Mouse (Mus musculus) lung, embryonic 15.5 days (tissue): ENCODE measurements around the gene Tmem116. TPM values are rescaled to one million over a fixed set of nuclear protein-coding genes. Genes with fewer than 3 reads are reported as not detected.

Experiments used
- polyA plus RNA-seq: library from polyadenylated mRNA; unstranded; fragments of >200 nt; fragmentation: Nextera tagmentation; extraction: Ambion mirVana; gene quantifications from 2 replicates; pipeline ENCODE4 v1.2.1, GENCODE M21; 2015

Gene Tmem116
- polyA plus RNA-seq, 1 experiment from 2014 or later: 2.3 TPM

Other genes with a start within 250 kb of the Tmem116 start
- 563 and 602 TPM in 2 replicates for gene Rpl6, start 247.4 kb upstream of the Tmem116 start, polyA plus RNA-seq
- 4.4 and 4.7 TPM in 2 replicates for gene Hectd4, start 231.7 kb upstream of the Tmem116 start, polyA plus RNA-seq
- gene Trafd1, start 66.3 kb upstream of the Tmem116 start, polyA plus RNA-seq: 75.3 and 77.6 TPM in 2 replicates
- gene Naa25, start 54.0 kb upstream of the Tmem116 start, polyA plus RNA-seq: 38.0 and 39.4 TPM in 2 replicates
- gene Erp29, start 613 bp downstream of the Tmem116 start, polyA plus RNA-seq: 146 and 149 TPM in 2 replicates
- gene Adam1b, start 51.5 kb downstream of the Tmem116 start, polyA plus RNA-seq: not detected in 2 replicates
- 1.1 and 1.5 TPM in 2 replicates for gene Adam1a, start 93.6 kb downstream of the Tmem116 start, polyA plus RNA-seq
- gene Gm42878, start 93.6 kb downstream of the Tmem116 start, polyA plus RNA-seq: not detected in 2 replicates
- 48.2 and 49.2 TPM in 2 replicates for gene Mapkapk5, start 94.0 kb downstream of the Tmem116 start, polyA plus RNA-seq
- 319 and 330 TPM in 2 replicates for gene Aldh2, start 141.9 kb downstream of the Tmem116 start, polyA plus RNA-seq
- 2.5 and 2.9 TPM in 2 replicates for gene Acad12, start 167.0 kb downstream of the Tmem116 start, polyA plus RNA-seq
- gene Acad10, start 208.6 kb downstream of the Tmem116 start, polyA plus RNA-seq: 2.8 and 3.0 TPM in 2 replicates
- 38.4 and 41.4 TPM in 2 replicates for gene Brap, start 208.7 kb downstream of the Tmem116 start, polyA plus RNA-seq